Mouse (Mus musculus) kidney, adult 8-10 months (tissue): ENCODE measurements around the gene A4gnt.

ENCODE experiments used
- DNase-seq, 2 experiments: peaks; one replicate each; pipeline ENCODE4 v3.0.0; 2022

A4gnt gene

DNA sequence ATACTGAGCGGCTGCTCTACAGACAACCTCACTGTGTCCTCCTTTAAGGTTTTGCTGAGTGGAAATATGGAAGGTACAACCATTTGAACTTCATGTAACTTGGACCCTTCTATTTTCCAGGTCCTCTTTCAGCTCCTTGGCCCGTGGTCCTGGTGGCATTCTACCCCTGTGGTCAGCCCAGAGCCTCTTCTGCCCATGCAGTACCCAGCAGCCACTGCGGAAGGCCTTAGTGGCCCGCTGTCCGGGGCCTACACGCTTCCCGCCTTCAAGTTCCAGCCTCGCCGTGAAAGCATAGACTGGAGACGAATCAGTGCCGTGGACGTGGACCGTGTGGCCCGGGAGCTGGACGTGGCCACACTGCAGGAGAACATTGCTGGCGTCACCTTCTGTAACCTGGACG is 24.9 kb downstream of the A4gnt start:
- DNase-seq = no peak

DNA sequence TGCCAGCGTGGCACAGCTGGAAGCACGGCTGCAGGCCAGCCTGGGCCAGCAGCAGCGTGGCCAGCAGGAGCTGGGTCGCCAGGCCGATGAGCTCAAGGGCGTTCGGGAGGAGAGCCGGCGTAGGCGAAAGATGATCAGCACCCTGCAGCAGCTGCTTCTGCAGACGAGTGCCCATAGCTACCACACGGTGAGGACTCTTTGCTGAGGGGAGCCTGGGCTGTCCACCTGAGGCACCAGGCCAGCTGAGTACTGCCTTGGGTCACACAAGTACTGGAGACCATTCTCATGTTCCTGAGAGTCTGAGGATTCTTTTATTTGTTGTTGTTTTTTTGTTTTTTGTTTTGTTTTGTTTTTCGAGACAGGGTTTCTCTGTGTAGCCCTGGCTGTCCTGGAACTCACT is 25.4 kb downstream of the A4gnt start:
- no peak for DNase-seq

DNA sequence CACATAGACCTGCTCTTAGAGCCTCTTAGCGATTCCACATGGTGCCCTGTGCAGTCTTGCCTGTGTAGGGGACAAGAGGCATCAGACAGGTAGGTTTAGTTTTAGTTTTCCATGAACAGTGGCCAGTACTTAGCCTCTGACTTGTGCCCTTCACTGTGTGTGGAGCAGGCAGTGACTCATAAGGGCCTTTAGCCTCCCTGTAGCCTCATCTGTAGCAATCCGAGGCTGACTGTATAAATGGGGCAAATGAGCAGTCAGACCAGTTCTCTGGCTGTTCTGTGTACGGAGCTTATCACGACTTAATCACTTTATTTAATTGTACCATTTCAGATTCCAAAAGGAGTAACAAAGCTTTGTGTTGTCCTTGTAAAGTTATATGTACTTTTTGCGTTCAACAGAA is 27.7 kb downstream of the A4gnt start:
- DNase-seq = no peak

DNA sequence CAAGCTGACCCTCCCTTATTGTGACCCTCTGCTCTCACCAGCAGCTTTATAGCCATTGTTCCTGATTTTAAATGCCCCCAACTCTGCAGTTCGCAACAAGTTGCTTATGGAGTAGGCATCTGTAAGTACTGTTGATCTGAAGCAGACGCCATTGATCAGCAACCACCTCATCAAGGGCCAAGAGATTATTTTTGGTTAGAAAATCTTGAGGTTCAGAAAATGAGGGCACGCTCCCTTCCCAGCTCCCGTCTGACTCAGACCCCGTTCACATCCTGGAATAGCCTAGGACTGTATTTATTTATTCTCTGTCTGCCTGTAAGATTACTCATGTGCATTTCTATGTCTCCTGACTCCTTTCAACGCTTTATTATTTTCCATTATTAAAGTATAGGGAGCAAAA is 33.1 kb downstream of the A4gnt start:
- DNase-seq = no peak

DNA sequence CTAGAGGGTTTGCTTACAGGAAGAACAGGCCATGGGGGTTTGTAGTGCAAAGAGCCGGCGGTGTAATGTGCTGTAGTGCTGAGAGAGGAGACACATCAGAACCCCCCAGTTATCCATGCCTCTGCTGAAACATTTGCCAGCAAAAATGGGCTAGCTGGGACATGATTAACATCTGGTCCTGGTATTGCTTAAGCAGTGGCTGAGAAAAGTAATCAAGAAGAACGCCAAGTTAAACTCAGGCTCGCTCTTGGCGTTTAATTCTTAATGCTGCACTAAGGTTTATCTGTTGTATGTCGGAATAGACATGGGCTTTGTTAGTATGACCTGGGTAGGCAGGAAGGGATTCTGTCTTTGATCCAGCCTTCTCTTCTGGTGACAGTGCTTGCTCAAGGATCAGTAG is 33.8 kb downstream of the A4gnt start:
- DNase-seq = no peak

DNA sequence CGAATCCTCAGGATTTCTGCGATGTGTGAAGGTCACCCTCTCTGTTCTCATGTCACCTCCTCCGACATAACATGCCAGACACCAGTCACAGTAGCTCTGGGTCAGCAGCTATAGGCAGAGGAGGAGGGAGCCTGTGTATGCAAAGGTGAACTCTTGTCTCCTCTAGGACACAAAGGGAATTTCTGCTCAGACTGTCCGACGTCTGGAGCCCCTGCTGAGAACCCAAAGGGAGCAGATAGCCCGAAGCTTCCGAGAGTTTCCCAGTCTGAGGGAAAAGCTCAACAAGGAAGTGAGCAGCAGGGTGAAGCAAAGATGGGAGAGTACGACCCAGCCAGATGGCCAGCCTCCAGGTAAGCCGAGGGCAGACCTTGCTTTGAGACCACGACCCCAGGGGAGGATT is 48.5 kb downstream of the A4gnt start:
- DNase-seq = no peak

DNA sequence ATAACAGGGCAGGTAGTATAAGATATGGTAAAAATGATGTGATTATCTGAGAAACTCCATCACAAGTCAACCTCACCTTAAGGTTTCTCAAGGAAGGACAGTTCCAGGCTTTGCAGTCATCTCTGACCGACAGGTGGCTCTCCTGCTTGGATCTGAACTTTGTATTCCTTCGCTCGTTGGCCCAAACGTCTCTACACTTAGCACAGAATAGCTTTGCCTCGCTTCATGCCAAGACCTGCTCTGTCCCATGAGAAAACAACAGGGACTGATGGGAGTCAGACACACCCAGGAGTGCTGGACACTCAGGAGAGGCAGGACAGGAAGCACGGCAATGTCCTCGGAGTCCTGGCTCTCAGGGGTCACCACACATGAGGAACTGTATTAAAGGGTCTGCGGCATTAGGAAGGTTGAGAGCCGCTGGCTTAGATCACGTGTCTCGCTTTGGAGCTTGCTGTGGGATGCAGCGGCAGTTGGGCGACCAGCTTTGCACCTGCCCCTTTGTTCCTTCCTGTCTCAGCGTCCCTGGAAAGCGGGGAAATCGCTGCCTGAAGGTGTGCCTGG is 49.4 kb downstream of the A4gnt start:
- peak; percentile 33 to 52 for DNase-seq

DNA sequence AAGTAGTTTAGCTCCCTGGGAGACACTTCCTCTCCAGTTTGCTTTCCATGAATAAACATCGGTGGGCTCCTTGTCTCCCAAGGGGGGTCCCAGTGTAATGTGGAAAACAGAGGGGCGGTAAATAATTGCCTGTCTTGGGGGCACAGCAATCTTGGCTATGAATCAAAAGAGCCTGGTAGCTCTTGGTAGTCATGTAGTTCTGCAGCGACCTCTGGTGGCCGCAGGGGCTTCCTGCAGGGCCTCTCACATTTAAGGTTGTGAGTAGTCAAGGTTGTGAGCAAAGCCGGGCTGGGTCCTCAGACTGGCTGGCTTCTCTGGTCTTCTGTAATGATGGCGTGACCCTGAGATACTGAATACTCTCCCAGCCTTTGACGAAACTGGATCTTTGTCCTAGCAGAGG is 50.1 kb downstream of the A4gnt start:
- DNase-seq = peak; percentile 60 to 78

DNA sequence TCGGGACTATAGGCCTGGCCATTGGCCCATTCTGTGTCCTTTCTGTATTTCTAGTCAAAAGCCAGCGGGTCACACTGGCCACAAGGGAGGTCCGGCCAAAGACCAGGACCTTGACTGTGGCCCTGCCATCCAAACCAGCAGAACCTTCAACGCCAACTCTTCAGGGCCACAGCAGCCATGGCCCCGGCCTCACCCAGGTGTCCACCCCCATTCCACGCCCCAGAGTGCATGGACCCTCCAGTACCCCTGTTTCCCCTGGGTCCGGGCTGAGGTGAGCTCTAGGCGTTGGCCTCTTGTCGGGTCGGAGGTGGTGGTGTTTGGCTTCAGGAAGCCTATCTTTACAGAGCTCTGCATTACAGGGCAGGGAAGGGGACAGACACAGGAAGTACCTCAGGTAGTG is 50.6 kb downstream of the A4gnt start:
- no peak for DNase-seq

DNA sequence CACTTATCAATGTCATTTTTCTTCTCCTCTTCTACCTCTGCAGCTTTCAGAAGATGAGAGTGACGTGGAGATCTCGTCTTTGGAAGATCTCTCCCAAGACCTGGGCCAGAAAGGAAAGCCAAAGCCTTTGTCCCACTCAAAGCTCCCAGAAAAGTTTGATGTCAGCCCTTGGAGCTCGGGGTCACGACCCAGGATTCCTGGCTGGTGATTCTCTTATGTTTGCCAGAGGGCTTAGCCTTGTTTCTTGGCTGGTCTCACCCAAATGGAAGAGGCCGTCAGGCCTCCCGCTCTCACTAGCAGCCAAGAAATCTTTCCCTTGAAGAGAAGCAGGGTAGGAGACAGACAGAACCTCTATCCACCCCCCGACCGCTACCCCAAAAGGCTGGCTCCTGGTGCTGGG is 55.3 kb downstream of the A4gnt start:
- DNase-seq = peak in 1 of 2 experiments; percentile 23

DNA sequence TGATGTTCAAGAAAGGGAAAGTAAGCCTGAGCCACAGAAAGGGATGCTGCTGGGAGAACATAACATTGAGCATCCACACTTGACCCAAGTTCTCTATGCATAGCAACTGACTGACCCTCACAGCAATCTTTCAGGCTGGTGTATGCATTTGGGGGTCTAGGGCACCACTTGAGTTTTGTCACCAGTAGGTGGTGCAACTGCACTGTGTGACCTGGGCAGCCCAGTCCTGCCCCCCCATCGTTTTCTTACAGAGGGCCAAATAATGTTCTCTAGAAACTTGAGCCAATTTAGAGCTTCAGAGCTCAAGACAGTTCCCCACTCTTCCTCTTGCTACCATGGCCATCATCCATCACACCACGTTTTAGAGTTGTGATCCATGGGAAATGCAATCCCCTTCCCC is 59.3 kb downstream of the A4gnt start:
- no peak for DNase-seq
